In the genomic region with DNA sequence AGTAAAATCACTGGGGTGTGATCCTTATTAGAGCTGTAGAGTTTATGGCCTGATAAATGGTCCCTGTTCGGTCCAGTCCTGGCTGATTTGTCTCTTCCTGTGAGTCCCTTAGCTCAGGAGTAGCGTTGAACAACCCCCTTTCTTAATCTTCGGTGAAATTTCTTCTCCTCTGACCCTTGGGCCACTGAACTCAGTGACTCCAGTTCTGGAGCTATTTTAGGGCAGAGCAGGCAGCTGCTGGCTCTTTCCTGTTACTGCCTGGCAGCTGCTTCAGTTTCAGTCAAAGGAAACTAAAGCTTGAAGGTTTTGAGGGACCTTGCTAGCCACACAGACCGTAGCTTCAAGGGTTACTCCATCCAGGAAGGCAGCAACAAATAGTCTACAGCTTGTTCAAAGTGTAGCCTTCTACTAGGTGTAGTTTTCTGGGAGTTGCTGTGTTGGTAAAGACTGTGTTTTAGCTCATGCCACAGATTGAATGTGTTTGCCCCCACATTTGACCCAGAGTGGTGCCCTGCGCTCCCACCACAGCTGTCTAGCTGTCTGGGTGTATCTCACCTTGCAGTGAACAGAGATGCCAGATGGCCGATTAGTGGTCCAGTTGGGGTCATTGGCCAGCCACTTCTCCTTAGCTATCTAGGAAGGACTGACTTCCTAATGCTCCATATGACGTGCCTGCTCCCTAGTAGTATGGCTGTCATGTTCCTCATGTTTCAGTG, we compare ENCODE assay signal across 11 mouse cellular contexts. TPM values are rescaled to one million over a fixed set of nuclear protein-coding genes. Genes with fewer than 3 reads are reported as not detected.
DNase-seq lines count a peak whose midpoint lies in the region; ATAC-seq and TF ChIP-seq lines count a peak whose summit lies in the region.
"Had no signal": no experiment of that assay in that cellular context is flagged by ENCODE, and none has a peak within 500 bp of the region (broad histone marks: within the 10 kb centered on the region; RNA-seq: fewer than 3 reads in every experiment).

No protein-coding gene starts in this region.

- no peak overlapping the region for H3K4me3 ChIP-seq in forebrain, embryonic 10.5 days
- no peak overlapping the region for H3K4me3 ChIP-seq in forebrain, embryonic 16.5 days (replicated peaks; ENCODE audit: low read length)
- H3K4me3 ChIP-seq in neural tube, embryonic 13.5 days: no peak overlapping the region
- H3K4me3 ChIP-seq in neural tube, embryonic 15.5 days (replicated peaks): no peak overlapping the region
- H3K4me3 ChIP-seq in myocyte: no peak overlapping the region
- H3K4me3 ChIP-seq: midbrain, embryonic 15.5 days had no signal

- no peaks in the 10 kb centered on the region for H3K36me3 ChIP-seq in forebrain, embryonic 10.5 days (replicated peaks)
- H3K36me3 ChIP-seq in forebrain, embryonic 16.5 days (ENCODE audit: control insufficient read depth, insufficient read depth): no peaks in the 10 kb centered on the region
- H3K36me3 ChIP-seq in neural tube, embryonic 13.5 days: no peaks in the 10 kb centered on the region
- H3K36me3 ChIP-seq in neural tube, embryonic 15.5 days: no peaks in the 10 kb centered on the region
- H3K36me3 ChIP-seq in myocyte (ENCODE audit: control insufficient read depth, insufficient read depth): no peaks in the 10 kb centered on the region
- H3K36me3 ChIP-seq: midbrain, embryonic 15.5 days had no signal

- intact Hi-C loops in left cerebral cortex, postnatal 4 days (cut with DNase I): no loop called here

- peak overlapping the region; percentile 13; the same call in 1 of the 2 replicates for H3K27ac ChIP-seq in forebrain, embryonic 10.5 days
- H3K27ac ChIP-seq in forebrain, embryonic 16.5 days (ENCODE audit: low read length): no peak overlapping the region
- peak overlapping the region; percentile 5; the same call in 1 of the 2 replicates for H3K27ac ChIP-seq in neural tube, embryonic 13.5 days (replicated peaks)
- H3K27ac ChIP-seq in neural tube, embryonic 15.5 days (replicated peaks): no peak overlapping the region
- H3K27ac ChIP-seq: midbrain, embryonic 15.5 days; stomach, postnatal 0 days had no signal

- H3K79me2 ChIP-seq in myocyte (ENCODE audit: control insufficient read depth, insufficient read depth): peaks cover 100% of the 10 kb centered on the region

- 73% methylated on average over 7 of the region's 7 CpGs for WGBS in forebrain, embryonic 10.5 days
- WGBS in forebrain, embryonic 16.5 days: 78% methylated on average over 7 of the region's 7 CpGs
- 56% methylated on average over 7 of the region's 7 CpGs for WGBS in neural tube, embryonic 13.5 days
- 55% methylated on average over 7 of the region's 7 CpGs for WGBS in neural tube, embryonic 15.5 days

- no peak for TF ChIP-seq POLR2A in myocyte (IDR thresholded peaks at IDR 0.05; ENCODE audit: insufficient read length, low read depth)

- no peak for DNase-seq in forebrain, embryonic 10.5 days (ENCODE audit: extremely low spot score, low spot score)
- peak; percentile 55 to 58 for DNase-seq in kidney, adult 8-10 months
- no peak for DNase-seq in left cerebral cortex, postnatal 4 days
- no peak for DNase-seq in adrenal gland, postnatal 14 days
- DNase-seq: B cell, adult 2 months had no signal

- no peaks in the 10 kb centered on the region for H3K27me3 ChIP-seq in forebrain, embryonic 10.5 days (ENCODE audit: poor library complexity, severe bottlenecking)
- H3K27me3 ChIP-seq in forebrain, embryonic 16.5 days (replicated peaks; ENCODE audit: control insufficient read depth, insufficient read depth, low read length): no peaks in the 10 kb centered on the region
- no peaks in the 10 kb centered on the region for H3K27me3 ChIP-seq in neural tube, embryonic 13.5 days
- no peaks in the 10 kb centered on the region for H3K27me3 ChIP-seq in neural tube, embryonic 15.5 days (replicated peaks)
- H3K27me3 ChIP-seq in myocyte (ENCODE audit: control insufficient read depth, insufficient read depth, insufficient read length): no peaks in the 10 kb centered on the region
- H3K27me3 ChIP-seq: midbrain, embryonic 15.5 days had no signal

- peaks cover 86% of the 10 kb centered on the region for H3K4me1 ChIP-seq in forebrain, embryonic 10.5 days
- H3K4me1 ChIP-seq in forebrain, embryonic 16.5 days (replicated peaks; ENCODE audit: control insufficient read depth, insufficient read depth, low read length): peaks cover 16% of the 10 kb centered on the region
- H3K4me1 ChIP-seq in neural tube, embryonic 13.5 days (replicated peaks): peaks cover 37% of the 10 kb centered on the region
- H3K4me1 ChIP-seq in neural tube, embryonic 15.5 days: peaks cover 20% of the 10 kb centered on the region

- H3K4me2 ChIP-seq in forebrain, embryonic 16.5 days (ENCODE audit: low read length): no peak overlapping the region
- no peak overlapping the region for H3K4me2 ChIP-seq in neural tube, embryonic 13.5 days
- no peak overlapping the region for H3K4me2 ChIP-seq in neural tube, embryonic 15.5 days
- peak overlapping the region; percentile 59 for H3K4me2 ChIP-seq in myocyte (ENCODE audit: low read depth)
- H3K4me2 ChIP-seq: midbrain, embryonic 15.5 days had no signal

- ATAC-seq in forebrain, embryonic 16.5 days: no peak
- ATAC-seq in neural tube, embryonic 13.5 days (ENCODE audit: low read depth): no peak
- no peak for ATAC-seq in neural tube, embryonic 15.5 days (ENCODE audit: low FRiP score)
- ATAC-seq: midbrain, embryonic 15.5 days had no signal

- no peak overlapping the region for H3ac ChIP-seq in myocyte (ENCODE audit: control insufficient read depth, insufficient read length)

- H3K9me3 ChIP-seq in forebrain, embryonic 10.5 days: no peaks in the 10 kb centered on the region
- H3K9me3 ChIP-seq in forebrain, embryonic 16.5 days (ENCODE audit: control insufficient read depth, low read length): no peaks in the 10 kb centered on the region
- no peaks in the 10 kb centered on the region for H3K9me3 ChIP-seq in neural tube, embryonic 13.5 days
- H3K9me3 ChIP-seq in neural tube, embryonic 15.5 days (replicated peaks): no peaks in the 10 kb centered on the region
- H3K9me3 ChIP-seq: midbrain, embryonic 15.5 days had no signal

- no peak overlapping the region for H3K9ac ChIP-seq in forebrain, embryonic 16.5 days (replicated peaks; ENCODE audit: low read depth, low read length)
- H3K9ac ChIP-seq in neural tube, embryonic 13.5 days: 0 out of 2 replicates have a peak overlapping the region, but pooled peaks have one; percentile 22
- no peak overlapping the region for H3K9ac ChIP-seq in neural tube, embryonic 15.5 days (replicated peaks)
- H3K9ac ChIP-seq: midbrain, embryonic 15.5 days had no signal

TF ChIP-seq in myocyte, 11 proteins besides CTCF, POLR2A, EP300 and RAD21:
- no peak for TF ChIP-seq CEBPB (IDR thresholded peaks at IDR 0.05; ENCODE audit: insufficient read depth, poor library complexity, severe bottlenecking)
- TF ChIP-seq TCF12 (IDR thresholded peaks at IDR 0.05; ENCODE audit: insufficient read depth, poor library complexity, severe bottlenecking): peak; percentile 39
- TF ChIP-seq MAX (IDR thresholded peaks at IDR 0.05; ENCODE audit: low read depth): no peak
- TF ChIP-seq MYOG (IDR thresholded peaks at IDR 0.05; ENCODE audit: control insufficient read depth in 1 of 3, insufficient read depth in 1 of 3, insufficient read length in 2 of 3, low read depth in 2 of 3): peak in 2 of 3 experiments; percentile 71 to 88
- TF ChIP-seq MYOD1 (IDR thresholded peaks at IDR 0.05; ENCODE audit: control insufficient read depth in 1 of 3, insufficient read length in 2 of 3, low read depth in 2 of 3): peak; percentile 66 to 75 (median 70)

RNA-seq across cellular contexts. Expression of a gene that starts 19.3 kb away (rescaled TPM):
- polyA plus RNA-seq in forebrain, embryonic 10.5 days (2016; fragmentation: Nextera tagmentation; extraction: Ambion mirVana): 19.6 and 21.2 TPM in 2 replicates
- 20.7 and 23.6 TPM in 2 replicates for polyA plus RNA-seq in forebrain, embryonic 16.5 days (2015; fragmentation: Nextera tagmentation; extraction: Ambion mirVana)
- polyA plus RNA-seq in neural tube, embryonic 13.5 days (2015; fragmentation: Nextera tagmentation; extraction: Ambion mirVana): 10.4 and 13.4 TPM in 2 replicates
- 15.2 and 15.6 TPM in 2 replicates for polyA plus RNA-seq in neural tube, embryonic 15.5 days (2015; fragmentation: Nextera tagmentation; extraction: Ambion mirVana)
- polyA plus RNA-seq in myocyte (2012; fragmentation: generic; extraction: Trizol): 8.8 TPM
- total RNA-seq in left cerebral cortex, postnatal 4 days (2021): 10 to 100 TPM; 29.0 to 29.4 TPM
- 42.8 and 43.5 TPM in 2 replicates for total RNA-seq in adrenal gland, postnatal 14 days (2021)

Comparison
In these comparisons a context has a peak if more than half of its experiments do, and no peak if none do; other contexts are left out.
1. H3K27ac ChIP-seq: peak in forebrain, embryonic 10.5 days (single experiment) and neural tube, embryonic 13.5 days (single experiment); none in forebrain, embryonic 16.5 days (single experiment) and neural tube, embryonic 15.5 days (single experiment).
2. DNase-seq: peak in kidney, adult 8-10 months (2 of 2); none in forebrain, embryonic 10.5 days (single experiment), left cerebral cortex, postnatal 4 days (single experiment) and adrenal gland, postnatal 14 days (single experiment).